Mouse (Mus musculus) erythroblast, adult 5-6 weeks (primary cell): ENCODE results near the gene Tsc2. TPM values are rescaled to one million over a fixed set of nuclear protein-coding genes. Genes with fewer than 3 reads are reported as not detected.
A peak's percentile ranks its signal among the peaks of the same experiment; 100 is the strongest.
"Not testable (repeated sequence)": the region's sequence is repeated elsewhere in the genome, so short reads cannot be mapped to it uniquely, and the experiment has no call there.

Experiments
- ATAC-seq: replicated peaks from 2 replicates; pipeline ENCODE4 v1.8.0; 2016; ENCODE audit warnings: moderate number of reproducible peaks, mild to moderate bottlenecking, moderate TSS enrichment, inconsistent platforms; ENCODE audit not compliant: poor library complexity, low FRiP score, severe bottlenecking
- total RNA-seq, 2 experiments: library from RNA; stranded (forward) in 1 of 2; stranded (reverse) in 1 of 2; fragments of 150-400 nt in 1 of 2; fragments of 200-764, 138-1000 nt in 1 of 2; gene quantifications; 2 replicates each; pipeline versions ENCODE4 v1.2.3 to v1.2.4; 2015 to 2017; ENCODE audit warnings: low replicate concordance in 2 of 2

Gene Tsc2
- total RNA-seq (2015; ENCODE audit: low replicate concordance) (16.3 and 75.9 TPM in 2 replicates), total RNA-seq (2017; ENCODE audit: low replicate concordance) (8.6 and 9.0 TPM in 2 replicates)

DNA sequence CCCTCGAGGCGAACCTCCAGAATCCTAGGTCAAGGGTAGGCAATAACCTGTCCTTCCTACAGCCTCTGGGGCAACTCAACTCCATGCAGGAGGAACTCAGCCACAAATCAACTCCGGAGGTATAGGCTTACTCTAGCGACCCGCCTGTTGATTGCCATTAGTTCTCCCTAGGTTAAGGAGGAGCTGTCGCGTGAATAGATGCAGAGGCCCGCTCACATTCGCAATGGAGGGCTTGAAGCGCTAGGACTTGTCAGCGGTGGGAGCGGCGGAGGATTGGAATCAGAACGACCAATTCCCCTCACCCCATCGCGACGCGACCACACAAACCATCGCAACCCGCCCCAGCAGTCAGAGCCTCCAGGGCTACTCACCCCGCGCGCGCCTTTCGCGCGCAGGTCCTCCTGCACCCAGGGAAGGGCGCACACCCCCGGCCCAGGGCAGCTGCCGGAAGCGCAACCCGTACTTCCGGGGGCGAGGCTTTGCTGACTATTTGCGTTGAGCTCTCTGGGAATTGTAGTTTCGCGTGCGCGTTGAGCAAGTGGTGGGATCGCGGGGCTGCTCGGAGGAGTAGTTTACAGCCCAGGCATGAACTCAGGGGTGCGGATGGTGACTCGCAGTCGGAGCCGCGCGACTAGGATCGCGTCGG is at the start of gene Tsc2, which contains the start of gene Nthl1:
Tsc2 (minus strand) TSS at position 464 of the 646 bp plus-strand sequence.
Nthl1 (plus strand) TSS at position 514 of the 646 bp plus-strand sequence.
- peak; percentile 62 for ATAC-seq

DNA sequence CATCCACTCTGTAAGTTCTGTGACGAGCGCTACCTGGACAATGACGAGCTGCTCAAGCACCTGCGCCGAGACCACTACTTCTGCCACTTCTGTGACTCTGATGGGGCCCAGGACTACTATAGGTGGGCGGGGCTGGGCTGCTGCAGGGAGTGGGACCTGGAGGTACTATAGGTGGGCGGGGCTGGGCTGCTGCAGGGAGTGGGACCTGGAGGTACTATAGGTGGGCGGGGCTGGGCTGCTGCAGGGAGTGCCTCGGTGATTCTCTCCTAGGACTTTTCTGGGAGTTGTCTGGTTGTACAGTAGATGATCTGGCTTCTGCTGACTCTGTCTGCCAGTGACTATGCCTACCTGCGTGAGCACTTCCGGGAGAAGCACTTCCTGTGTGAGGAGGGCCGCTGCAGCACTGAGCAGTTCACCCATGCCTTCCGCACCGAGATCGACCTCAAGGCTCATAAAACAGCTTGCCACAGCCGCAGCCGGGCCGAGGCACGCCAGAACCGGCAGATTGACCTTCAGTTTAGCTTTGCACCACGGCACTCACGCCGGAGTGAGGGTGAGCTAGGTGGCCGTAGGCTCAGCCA is 45.2 kb upstream of the Tsc2 start:
- no peak for ATAC-seq

DNA sequence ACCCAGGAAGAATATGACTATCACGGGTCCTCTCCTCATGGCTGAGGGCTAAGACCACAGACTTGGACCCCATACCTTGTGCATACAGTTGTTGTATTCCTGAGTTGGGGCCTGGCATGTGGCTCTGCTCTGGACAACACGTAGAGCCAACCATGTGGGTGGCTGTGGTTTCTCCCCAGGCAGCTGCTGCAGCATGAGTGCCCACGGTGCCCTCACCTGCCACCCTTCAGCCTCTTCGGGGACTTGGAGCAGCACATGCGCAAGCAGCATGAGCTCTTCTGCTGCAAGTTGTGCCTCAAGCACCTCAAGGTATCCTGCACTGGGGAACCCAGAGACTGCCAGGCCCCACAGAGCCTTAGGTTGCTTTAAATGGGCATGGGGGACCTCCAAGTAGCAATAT is 44.4 kb upstream of the Tsc2 start:
- no peak for ATAC-seq

DNA sequence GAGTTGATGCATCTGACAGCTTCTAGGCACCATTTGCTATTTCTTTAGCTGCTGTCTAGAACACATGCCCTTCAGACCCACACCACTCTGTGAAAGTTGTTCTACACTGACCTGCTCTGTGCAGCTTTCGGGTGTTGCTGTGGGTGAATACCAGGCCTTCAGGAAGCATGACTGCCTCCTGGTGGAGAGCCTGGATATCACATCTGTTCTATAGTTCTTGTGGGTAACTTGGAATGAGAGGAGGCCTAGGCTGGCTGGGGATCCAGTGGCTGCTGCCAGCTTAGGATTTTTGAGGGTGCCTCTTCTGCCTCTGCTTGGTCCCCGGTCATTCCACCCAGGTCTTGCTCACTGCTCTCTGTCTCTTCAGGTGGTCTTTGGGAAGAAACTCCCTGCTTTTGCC is 43.8 kb upstream of the Tsc2 start:
- ATAC-seq, result peak; percentile 77

DNA sequence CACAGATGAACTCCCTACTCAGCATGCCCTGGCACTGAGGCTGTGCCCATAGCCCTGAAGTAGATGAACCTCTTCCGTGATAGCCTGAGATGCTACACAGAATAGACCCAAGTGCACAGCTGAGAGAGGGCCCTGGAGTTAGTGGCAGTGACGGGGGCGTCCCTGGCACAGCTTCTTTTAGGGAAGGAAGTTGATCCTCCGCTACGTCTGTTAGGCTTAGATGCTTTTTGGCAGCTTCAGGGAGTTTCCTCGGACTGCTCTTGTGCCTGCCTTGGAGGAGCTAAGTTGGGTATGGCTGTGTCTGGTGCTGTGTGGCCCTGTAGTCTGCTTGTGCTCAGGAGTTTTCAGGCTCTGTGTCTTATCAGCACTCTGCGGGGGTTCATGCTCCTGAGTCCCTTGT is 41.8 kb upstream of the Tsc2 start:
- ATAC-seq, result no peak

DNA sequence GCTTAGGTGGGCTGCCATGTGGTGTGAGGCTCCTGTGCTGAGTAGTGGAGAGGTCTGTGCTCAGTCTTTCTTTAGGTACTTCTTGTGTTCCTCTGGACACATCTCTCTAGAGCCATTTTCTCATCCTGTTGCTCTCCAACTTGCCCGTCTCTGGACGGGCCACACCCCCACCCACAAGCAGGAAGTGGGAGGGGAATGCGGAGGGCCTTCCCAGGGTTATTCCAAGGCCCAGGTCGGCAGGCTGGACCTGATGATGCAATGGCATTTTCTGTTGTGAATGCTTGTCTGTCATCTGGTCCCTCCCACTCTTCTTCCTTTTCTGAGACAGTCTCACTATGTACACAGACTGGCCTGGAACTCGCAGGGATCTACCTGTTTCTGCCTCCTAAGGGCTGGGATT is 39.7 kb upstream of the Tsc2 start:
- no peak for ATAC-seq

DNA sequence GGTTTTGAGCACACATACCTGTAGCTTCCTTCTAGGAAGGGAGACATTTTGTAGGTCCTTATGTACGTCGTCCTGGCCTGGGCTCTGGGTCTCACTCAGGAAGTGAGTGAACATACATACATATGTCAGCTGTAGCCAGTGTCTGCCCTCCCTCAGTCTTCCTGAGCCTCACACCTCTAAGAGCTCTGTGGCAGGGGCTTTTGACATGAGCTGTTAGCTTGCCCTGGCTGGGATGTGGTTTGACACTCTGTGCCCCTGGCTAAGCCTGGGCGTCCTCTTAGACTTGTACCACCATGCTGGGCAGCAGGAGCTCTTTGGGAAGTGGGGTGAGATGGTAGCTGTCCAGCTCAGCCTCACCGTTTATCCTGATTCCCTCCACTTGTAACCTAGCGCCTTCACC is 38.9 kb upstream of the Tsc2 start:
- no peak for ATAC-seq

DNA sequence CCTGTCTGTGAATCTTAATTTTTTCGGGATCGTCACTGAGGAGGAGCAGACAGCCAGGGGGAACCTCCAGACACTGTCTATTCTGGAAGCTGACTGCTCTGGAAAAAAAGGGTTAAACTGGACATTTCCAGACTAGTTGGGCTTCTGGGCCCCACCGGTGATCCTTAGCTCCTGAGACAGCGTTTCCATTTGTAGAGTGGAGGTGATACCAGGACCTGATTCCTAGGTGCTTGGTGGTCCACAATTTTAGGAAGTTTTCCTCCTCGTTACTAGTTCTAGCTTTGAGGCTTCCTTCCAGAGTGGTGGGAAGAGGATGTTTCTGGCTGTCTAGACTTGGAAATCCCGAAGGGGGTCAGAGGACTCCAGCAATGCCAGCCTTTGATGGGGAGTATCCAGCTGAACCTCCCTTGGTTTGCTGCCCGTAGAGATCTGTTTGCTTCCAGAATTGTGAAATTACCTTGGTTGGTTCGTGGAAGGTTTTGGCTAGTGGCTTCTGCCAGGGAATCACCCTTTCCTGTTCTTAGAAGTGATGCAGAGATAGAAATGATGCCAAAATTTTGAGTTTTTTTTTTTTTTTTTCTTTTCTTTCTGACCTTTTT is 37.9 kb upstream of the Tsc2 start:
- ATAC-seq, result no peak

DNA sequence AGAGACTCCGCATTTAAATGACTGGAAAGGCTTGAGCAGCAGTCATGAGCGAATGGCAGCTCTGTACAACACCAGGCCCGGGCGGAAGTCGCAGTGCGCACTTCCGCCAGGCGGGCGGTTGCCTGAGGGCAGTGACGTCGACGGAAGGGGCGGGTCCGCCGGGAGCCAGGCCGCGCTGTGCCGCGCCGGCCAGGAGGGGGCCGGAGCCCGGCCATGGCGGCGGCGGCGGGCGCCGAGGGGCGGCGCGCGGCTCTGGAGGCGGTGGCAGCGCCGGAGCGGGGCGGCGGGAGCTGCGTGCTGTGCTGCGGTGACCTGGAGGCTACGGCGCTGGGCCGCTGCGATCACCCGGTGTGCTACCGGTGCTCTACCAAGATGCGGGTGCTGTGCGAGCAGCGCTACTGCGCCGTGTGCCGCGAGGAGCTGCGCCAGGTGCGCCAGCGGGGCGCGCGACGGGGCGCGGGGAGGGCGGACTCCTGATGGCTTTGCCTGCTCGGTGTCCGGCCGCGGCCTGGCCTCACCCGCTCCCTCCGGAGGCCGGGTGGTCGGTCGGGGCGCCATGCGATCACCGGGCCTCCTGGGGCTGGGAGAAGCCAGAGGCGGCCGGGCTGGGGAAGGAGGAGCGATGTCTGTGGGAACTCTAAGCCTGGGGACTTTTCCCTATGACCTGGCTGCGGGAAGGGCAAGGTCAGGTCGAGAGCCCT is 37.3 kb upstream of the Tsc2 start, which contains the start of gene Zfp598:
Zfp598 (plus strand) TSS at position 143 of the 701 bp plus-strand sequence.
- ATAC-seq, result peak; percentile 94

DNA sequence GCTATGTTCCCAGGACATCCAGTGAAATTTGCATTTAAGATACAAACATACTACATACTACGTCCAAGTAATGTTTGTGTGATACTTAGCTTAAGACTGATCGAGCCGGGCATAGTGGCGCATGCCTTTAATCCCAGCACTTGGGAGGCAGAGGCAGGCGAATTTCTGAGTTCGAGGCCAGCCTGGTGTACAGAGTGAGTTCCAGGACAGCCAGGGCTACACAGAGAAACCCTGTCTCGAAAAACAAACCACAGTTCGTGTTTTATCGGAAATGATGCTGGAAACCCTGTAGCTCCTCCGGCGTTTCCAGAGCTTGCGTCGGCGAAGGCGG is 36.7 kb upstream of the Tsc2 start:
- ATAC-seq, result not testable (repeated sequence)

DNA sequence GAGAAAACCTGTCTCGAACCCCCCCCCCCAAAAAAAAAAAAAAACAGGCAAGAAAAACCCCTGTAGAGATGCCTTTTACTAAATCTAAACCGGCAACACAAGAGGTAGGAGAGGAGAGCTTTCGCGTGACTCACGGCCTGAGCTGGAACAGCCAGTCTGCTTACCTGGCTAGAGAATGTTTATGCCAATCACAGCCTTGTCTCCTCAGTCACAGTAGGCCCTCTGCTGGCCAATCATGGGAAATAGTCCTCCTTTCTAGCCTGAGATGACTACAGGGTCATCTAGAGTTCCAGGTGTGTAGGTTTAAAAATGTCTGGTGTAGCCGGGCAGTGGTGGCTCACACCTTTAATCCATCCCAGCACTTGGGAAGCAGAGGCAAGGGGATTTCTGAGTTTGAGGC is 35.0 kb upstream of the Tsc2 start:
- ATAC-seq, result peak; percentile 50

DNA sequence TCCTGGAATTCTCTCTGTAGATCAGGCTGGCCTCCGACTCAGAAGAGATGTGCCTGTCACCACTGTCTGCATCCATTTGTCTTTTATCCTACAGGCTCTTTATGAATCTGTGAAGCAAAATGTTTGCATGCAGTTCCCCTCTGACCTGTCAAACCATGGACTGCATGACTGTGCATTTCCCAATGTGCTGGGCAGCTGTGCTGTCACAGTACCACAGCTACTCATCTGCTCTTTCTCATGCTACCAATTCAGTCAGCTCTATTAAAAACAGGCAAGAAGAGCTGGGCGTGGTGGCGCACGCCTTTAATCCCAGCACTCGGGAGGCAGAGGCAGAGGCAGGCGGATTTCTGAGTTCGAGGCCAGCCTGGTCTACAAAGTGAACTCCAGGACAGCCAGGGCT is 34.6 kb upstream of the Tsc2 start:
- not testable (repeated sequence) for ATAC-seq

DNA sequence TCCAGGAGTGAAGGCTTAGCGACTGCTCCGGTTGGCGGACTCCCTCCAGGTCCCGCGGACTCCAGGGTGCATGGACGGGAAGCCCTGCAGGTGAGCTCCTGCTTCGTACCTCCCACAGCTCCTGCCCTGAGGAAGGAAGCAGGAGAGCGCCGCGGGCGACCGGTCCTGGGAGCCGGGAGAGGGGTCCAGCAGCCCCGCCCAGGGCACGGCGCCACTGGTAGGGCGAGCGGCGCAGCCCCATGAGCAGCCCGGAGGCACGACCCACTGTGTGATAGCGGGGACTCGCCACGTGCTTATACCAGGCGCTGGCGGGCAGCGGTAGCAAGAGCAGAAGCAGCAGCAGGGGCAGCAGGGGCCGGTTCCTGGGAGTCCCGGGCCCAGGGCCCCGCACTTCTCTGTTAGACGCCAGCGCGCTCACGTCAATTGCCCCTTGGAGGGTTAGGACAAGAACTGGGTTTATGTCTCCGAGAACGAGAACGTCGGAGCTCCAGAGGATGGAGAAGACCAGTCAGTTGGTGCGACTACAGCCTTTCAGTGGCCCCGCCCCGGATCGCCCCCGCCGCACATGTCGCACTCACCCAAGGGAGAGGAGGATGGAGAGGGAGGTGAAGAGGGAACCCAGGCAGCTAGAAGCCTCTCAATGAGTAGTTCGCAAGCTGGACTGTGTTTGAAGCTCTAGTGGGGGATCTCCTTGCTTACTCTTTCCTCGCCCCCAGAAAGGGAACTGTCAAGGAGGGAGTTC is 25.8 kb upstream of the Tsc2 start, which contains the start of gene Npw:
Npw (minus strand) TSS at position 441 of the 742 bp plus-strand sequence.
- ATAC-seq, result no peak

DNA sequence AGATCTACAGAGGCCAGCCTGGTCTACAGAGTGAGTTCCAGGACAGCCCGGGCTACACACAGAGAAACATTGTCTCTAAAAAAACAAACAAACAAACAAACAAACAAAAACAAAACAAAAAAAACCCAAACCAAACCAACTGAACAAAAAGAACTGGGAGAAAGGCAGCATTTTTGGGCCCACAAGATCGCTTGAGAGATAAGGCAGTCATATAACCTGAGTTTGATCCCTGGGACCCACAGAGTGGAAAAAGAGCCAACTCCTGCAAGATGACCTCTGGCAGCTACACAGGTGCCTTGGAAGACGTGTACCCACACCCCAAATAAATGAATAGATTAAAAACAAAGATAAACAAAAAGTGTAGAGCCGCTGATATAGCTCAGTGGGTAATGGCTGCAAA is 22.5 kb upstream of the Tsc2 start:
- no peak for ATAC-seq

DNA sequence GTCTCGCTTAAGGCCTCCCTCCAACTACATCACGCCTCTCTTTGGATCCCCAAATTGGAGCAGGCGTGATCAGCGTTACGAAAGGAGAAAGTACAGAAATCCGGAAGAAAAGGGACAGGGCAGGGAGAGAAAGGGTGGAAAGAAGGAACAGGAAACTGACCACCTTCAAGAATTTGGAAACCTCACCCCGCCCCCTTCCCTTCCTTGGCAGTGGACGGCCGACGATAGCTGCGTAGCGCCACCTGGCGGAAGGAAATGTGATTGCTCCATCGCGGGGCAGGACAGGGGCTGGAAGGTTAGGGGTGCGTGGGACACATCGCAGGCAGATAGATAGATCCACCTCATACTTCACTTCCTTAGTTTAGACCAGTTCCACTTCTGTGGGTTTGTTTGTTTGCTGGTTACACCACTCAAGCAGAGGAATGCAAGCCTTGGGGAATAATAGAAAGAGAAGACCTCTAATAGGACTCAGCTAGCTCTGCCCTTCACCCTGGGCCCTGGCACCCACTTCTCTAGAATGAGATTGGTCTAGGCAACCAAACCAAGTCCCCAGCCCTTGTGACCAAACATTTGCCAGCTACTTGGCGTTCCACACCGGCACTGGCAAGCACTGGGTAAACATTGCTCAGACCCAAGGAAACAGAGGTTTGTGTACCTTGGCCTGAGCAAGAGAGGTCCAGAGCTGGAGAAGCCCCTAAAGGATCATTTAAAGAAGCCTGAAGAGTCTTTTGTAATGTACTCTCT is 21.7 kb upstream of the Tsc2 start:
- ATAC-seq, result peak; percentile 84

DNA sequence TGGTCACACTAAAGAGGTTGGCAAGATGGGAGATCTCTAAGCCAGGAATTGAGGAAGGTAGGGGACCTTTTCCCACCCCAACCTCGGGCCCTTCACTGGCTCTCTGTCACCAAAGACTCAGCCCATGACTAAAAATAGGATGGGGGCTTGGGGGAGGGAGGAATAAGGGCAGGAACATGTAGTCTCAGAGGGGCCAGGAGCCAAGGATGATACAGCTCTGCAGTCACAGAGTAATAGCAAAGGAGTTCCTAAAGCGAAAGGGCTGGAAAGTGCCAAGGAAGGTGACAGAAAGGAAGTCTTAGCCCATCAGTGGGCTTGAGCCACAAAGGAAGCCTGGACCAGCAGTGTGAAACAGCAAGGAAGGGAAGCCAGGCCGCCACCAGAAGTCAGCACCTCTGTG is 19.4 kb upstream of the Tsc2 start:
- no peak for ATAC-seq

DNA sequence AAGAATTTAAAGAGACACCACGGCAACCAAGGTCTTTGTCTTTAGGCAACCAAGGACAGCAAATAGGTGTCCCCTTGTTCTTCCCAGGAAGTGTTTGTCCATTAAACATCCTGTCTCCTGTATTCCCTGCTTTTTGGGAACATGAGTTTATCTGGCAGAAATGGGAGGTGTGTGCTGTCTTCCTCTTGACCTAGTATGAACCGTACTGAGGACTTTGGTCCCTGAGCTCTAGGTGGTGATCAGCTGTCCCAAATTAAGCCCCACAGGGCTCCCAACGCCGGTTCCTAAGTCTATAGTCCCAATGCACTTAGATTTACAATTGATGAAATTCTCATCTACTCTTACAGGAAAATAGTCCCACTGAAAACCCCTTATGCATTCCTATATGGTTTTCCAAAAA is 18.3 kb upstream of the Tsc2 start:
- ATAC-seq, result no peak

DNA sequence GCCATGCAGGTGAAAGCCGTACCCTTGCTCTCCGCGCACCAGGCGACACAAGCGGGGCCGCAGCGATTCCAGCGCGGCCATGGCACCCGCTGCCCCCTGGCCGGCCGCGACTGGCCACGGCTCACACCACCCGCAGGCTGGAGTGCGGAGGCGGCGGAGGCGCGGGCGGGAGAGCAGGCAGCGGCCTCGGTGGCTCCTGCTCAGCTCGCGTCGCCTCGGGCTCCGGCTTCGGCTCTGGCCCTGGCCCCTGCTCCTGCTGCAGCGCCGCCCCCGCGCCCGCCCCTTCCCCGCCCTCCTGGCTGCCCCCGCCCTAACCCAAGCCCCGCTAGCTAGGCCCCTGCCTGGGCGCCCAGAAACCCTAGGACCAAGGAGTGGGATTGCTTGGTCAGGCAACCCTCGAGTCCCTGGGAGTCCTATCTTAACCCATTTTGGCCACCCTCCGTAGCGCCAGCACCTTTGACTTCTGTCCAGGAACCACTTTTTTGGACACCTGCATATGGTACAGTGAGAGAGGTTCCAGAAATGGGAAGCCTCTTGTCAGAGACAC is 17.7 kb upstream of the Tsc2 start, which contains the start of gene Slc9a3r2:
Slc9a3r2 (minus strand) TSS at position 258 of the 547 bp plus-strand sequence.
- no peak for ATAC-seq

DNA sequence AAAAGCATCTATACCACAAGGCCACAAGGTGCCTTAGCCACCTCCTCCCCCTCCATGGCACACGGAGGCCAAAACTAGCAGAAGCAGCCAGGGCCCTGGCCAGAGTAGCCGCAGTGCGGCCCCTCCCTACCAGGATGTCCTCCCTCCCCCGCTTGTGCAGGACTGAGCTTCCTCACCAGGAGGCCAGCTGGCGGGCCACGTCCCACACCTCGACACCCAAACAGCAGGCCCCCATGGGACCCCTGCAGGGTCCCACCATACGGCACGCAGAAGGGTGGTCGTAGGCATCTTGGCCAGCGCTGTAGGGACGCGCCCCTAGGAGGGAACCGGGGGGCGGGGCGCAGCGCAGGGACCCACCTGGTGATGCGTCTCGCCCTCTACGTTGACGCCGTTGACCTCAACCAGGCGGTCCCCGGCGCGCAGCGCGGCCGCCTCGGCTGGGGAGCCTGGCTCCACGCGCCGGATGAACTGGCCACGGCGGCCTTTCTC is 17.2 kb upstream of the Tsc2 start:
- ATAC-seq, result no peak
